Mouse (Mus musculus) right cerebral cortex, postnatal 10 days (tissue): ENCODE results near the gene Ube2g1.
A peak's percentile ranks its signal among the peaks of the same experiment; 100 is the strongest.
"Not testable (repeated sequence)": the region's sequence is repeated elsewhere in the genome, so short reads cannot be mapped to it uniquely, and the experiment has no call there.

Experiments
- DNase-seq, 2 experiments: peaks; one replicate each; pipeline ENCODE4 v3.0.0; 2021; ENCODE audit warnings: low spot score in 2 of 2

Gene Ube2g1

DNA sequence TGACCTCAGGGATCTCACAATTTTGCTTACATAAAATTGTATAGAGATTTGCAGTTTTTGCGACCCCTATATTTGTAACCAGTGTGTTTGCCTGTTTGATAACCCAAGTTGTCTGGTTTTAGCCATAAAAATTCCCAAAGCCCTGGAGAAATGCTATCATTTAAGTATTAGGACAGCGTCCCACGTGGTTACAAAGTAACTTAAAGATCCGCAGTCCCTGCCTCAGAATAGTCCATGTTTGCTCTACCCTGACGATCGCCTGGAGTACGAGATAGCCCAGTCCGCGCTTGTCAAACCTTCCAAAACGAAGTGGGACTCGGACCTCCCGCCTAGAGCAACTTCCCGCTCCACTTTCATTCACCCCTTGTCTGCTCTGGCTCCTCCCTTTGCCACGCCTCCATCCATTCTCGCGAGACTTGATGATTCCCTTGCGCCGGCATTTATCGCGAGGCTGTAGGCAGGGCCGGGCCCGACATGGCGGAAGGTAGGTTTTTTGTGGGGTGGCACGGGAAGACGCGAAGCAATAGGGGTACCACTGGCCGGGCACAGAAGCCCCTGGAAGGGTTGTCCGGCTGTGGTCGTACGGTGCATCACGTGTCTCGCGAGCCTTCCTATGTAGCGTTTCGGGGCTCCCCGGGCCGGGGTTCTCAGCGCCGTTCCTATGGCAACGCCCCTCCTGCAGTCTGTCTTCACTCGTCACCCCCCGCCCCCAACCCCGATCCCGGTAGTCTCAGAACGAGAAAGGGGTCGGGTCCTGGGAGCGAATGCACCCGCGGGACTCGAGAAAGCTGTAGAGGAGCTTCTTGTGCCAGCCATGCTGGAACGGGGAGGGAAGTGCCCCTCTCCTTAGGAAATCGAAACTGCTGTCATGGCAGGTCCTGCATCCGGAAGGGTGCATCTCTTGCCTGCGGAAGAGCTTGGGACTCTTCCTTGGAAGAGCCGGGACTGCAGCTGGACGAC lies 82.7 kb downstream of the Ube2g1 start, which contains the start of gene Ankfy1:
Ankfy1 (plus strand) TSS at position 456 of the 960 bp plus-strand sequence.
- DNase-seq, result peak; percentile 97

DNA sequence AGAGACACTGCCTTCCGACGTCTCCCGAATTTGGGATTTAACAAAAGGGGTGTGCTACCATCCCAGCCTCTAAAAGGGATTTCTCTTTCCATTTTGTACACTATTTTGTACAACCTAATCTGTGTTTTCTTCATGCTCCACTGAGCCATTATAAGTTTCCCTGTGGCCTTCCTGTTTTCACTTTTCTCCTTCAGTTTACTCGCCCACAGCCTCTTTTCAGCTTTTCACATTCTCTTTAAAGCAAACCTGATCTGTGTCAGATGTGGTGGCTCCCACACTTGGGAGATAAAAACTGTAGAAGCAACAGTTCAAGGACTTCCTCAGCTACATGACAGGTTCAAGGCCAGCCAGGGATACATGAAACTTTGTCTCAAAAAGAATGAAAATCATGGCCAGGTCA lies 85.3 kb downstream of the Ube2g1 start:
- DNase-seq, result no peak

DNA sequence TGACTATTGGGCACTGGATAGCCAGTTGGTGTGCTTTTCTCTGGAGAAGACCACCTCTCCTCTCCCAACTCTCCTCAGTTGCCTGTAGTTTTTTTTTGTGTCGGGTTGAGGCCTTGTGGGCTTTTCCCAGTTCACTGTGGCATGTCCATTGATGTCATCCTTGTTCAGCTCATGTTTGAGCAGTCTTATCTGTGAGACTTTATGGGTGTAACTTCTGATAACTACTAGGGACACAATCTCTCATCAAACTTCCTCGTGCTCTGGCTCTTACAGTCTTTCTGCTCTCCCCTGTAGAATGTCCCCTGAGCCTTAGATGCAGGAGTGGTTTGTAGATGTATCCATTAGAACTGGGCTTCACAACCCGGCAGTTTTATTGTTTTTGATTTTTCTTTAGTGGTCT lies 87.9 kb downstream of the Ube2g1 start:
- no peak for DNase-seq

DNA sequence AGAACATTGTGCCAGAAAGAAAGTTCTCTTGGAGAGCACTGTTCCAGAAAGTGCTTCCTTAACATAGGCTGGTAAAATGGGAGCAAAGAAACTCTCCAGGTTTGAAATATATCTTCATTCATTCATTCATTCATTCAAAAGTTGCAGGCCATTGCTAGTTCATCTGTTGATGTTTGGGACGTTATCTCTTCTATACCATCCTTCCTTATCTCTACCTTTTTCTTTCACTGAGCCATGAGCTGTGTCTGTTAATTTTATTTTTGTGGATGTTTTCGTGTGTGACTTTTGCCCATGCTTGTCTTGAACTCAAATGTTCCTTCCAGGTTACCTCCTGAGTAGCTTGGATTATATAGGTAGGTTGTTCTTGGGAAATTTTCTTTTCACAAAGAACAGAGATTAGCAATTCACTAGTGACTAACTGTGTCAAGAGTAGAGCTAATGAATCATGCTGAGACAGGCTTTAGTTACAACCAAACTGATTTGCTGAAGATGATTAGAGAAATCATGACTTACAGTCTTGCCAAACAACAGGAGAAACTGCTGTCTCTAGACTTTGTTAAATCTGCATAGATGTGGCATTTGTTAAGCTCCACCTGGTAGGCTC lies 89.4 kb downstream of the Ube2g1 start:
- no peak for DNase-seq

DNA sequence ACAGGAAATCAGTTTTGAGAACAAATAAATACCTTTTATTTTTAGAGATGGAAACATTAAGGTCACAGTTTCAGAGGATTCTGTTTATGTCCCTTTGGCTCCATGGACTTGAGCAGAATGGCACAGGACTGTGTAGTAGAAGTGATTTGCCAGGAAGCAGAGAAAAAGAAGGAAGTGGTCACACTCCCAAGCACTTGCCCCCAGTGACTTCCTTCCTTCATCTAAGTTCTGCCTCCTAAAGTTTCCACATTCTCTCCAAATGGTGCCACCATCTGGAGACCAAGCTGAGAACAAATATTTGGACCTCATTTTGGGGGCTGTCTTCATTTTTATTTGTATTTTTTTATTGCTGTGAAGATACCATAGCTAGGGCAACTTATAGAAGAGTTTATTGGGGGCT lies 90.2 kb downstream of the Ube2g1 start:
- no peak for DNase-seq

DNA sequence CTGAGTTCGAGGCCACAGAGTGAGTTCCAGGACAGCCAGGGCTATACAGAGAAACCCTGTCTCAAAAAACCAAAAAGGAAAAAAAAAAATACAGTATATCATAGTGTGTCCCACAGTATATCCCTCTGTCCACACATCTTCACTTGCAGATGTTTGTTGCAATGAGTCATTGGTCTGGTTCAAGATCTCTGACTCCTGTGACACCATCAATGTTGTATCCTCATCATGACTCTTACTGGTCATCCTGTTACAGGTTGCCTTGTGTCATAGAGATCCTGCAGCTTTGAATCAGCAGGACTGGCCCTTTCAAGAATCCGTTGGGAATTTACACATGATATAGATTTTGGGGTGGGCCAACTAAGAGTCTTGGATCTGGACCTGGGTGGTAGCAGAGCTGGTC lies 98.0 kb downstream of the Ube2g1 start:
- DNase-seq, result not testable (repeated sequence)

DNA sequence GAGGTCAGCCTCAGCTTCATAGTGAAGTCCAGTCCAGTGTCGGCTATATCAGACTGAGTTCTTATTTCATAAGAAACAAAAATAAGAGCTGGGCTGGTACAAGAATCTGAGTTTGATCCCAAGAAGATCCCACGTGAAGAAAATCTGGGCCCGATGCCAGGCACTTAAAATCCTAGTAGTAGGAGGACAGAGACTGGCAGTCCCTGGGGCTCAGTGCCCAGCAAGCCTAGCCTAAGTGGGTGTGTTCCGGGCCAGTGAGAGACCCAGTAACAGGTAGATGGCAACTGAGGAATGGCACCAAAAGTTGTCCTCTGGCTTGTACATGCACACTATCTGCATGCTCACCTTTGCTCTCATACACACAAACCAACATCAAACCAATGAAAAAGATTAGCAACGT lies 105.6 kb downstream of the Ube2g1 start:
- peak; percentile 76 for DNase-seq

DNA sequence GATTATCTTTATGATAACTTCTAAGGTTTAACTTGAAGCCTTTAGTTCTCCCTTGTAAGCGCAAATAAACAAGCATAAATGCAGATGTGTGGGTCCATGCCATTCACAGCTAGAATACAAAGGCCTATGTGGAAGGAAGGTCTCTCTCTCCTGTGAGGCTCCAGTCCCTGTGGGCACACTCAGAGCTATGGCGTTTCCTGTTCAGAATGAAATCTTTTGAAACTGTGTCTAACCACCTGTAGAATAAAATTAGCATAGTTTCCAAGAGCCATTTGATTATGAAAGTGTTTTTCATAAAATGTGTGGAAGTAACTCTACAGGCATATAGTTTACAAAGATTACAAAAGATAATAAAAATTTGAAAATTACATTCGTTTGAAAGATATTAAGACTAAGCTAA lies 111.1 kb downstream of the Ube2g1 start:
- no peak for DNase-seq

DNA sequence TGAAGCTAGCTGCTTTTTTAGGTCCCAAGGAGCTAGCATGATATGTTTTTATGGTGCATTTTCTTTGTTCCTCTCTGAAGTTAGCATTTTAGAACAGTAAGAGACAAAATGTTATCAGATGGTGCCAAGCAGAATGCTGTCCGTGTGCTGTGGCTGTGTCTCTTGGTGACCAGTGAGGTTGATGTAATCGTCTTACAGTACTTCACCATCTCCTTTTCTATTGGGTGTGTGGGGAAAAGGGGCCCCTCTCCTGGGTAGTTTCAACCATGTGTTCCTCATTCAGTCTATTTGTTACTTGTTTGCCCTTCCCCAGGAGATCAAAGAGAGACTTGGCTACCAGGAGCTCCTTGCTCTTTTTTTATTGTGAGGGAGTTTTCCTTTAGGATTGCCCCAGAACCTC lies 116.1 kb downstream of the Ube2g1 start:
- DNase-seq, result no peak

DNA sequence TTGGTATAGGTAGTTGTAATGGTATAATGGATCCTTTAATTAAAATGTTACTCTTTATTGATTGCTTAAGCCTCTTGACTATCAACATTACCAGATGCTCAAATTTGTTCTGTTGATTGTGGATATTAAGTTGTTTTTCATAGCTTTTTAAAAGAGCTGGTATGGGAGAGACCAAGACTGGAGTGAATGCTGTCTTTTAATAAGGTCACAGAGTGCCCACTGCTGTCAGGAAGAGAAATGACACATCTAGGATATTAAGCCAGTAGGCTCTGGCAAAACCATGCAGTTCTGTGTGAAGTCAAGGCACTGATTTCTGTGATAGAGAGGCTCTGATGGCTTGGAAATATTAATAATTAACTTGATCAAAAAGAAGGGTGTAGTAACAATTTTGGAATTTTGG lies 116.8 kb downstream of the Ube2g1 start:
- DNase-seq, result no peak

DNA sequence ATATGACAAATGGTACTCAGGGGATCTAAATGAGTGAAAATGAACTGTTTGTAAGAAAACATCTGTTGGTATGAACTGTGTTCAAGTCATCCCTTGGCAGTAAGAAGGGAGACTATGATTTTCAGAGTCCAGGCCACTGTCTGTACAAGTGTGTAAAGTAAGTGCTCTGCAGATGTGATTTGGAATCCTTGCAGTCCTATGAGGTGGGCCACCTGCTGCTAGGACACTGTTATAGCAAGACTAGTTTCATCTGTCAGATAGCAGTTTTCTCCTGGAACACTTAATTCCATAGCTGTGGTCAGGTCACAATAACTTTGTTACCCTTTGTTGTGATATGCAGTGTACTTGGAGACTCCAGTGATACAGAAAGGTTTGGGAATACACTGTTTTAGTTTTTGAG lies 118.9 kb downstream of the Ube2g1 start:
- no peak for DNase-seq

DNA sequence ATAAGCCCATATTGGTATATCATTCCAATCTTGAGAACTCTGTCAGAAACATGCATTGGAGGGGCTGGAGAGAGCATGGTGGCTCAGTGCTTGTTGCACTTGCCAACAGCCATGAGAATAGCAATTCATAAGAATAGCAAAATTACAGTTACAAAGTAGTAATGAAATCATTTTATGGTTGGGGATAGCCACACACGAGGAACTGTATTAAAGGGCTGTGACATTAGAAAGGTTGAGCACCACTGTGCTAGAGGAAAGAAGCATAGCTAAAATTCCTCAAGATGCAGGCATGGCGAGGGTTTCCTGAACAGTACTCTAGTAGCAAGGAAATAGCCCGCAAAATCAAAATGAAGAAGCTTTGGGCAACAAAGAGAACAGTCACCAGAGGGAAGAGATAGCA lies 126.7 kb downstream of the Ube2g1 start:
- no peak for DNase-seq

DNA sequence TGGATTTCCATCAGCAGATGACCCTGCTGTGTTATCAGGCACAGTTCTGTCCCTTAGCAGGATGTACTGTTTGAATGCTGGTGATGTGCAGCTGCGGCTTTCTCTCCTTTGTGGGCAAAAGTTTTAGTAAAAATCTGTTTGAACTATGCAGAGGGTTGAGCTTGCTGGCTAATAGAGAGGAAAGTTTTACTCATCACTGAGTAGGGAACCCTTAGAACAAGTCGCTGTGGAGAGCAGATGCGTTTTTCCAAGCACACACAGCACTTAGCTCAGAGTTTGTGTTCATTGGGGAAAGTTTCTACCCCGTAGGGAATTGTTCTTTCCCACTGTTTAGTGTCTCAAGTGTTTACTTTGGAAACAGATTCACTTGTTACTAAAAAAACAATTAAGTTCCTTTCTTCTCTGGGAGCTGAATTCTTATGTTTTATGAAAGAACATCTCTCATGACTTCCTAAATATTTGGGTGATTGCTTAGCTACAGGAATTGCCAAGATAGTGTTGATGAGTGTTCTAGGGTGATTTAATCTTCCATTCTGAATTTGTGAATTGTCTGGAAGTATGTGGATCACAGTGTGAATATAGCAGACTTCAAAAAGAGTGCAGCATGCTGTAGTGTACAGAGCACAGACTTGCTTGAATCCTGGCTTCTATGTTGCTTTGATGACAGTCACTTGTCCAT lies 127.9 kb downstream of the Ube2g1 start:
- DNase-seq, result no peak

DNA sequence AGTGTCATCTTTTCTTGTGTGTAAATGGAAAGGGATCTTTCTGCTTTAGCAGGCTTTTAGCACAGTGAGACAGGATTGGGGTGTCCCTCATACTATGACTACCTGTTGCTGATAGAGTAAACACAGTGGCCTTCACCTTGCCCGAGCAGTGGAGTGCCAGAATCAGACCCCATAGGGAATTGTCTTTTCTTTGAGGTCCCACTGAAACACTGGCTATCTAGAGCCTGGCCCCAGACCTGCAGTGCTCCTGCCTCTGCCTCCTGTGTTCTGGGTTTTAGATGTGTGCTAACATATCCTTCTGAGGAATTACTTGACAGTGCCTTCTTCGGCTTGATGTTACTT lies 128.4 kb downstream of the Ube2g1 start:
- no peak for DNase-seq
